Mouse (Mus musculus): Measurements from ENCODE around the gene Arid1b.

The Arid1b gene

DNA sequence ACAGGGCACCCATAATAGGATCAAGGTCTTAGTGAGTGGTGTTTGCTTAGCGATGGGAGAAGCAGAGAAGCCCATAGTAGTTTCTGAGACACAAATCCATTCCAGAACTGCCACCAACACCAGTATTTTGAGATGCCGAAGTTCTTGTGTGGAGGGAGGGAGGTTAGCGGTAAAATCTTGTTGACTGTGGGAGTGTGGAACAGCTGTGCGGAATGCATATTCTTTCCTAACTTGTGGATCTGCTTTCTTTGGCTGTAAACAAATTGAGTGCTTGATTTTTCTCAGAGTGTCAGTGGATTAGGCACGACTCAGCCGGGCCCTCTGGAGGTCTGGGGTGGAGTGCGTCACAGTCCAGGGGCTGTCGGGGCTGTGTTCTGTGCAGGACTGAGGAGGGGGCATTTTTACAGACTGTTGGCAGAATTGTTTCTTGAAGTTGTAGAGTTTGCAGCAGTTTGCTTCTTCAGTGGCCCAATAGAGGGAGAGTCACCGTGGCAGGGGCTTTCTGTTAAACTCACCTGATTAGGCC, 27.9 kb downstream of the Arid1b start:
- DNase-seq, result no peak

DNA sequence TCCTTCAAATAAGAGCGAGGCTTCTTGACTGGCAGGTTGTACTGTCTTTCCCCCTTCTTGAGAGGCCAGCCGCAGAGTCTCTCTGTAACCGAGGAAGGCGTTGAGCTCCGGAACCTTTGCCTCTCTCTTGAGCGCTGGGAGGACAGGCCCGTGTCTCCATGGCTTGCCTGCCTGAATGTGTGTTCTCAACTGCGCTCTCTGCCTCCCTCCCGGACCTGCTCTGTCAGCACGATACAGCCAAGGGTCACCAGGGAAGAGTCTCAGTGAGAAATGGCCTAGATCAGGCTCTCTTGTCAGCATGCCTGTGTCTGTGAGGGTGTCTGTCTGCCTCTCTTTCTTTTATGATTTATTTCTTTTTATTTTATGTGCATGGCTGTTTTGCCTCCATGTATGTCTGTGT, 29.6 kb downstream of the Arid1b start:
- no peak for DNase-seq

DNA sequence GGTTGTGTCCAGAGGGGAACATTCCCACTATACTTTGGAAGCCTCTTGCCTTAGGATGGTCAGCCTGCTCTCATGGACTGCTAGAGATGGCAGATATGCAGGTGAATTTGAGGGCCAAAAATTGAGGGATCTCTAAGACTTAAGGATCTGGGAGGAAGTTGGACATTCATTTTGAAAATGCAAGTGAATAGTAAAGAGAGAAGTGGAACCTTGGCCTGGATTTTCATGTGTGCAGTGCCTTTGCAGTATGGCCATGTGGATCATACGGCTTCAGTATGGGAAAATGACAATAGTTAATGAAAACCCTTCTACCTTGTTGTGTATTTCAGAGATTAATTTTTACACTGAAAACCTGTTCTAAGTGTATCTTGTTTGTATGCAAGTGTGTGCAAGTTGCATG, 31.3 kb downstream of the Arid1b start:
- no peak for DNase-seq

DNA sequence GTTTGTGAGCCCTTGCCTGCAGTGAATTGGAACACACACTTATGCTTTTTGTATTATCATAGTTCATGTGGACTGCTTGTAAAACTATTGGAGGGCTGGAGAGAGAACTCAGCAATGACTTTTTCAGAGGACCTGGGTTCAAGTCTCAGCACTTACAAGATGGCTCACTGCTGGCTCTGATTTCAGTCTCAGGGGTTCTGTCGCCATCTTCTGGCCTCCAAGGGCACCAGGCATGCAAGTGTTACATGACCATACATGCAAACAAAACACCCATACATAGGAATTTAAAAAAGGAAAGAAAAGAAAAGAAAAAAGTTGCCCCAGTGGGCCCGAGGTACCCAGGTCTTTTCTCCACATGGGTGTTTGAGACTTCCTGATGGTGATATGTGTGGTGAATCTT, 32.4 kb downstream of the Arid1b start:
- no peak for DNase-seq

DNA sequence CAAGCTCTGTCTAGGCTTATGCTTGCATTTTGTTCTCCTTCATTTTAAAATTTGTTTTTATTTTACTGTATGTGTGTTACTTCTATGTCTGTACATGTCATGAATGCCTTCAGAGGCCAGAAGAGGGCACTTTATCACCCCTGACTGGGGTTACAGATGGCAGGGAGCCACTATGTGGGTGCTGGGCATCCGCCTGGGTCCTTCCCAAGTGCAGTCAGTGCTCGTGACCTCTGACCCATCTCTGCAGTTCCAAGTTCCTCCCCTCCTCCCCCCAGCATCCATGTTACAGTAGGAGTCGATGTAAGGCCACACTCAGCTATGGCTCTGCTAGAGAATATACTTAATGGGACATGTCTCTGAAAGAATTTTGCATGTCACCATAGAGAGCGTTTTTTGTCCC, 35.0 kb downstream of the Arid1b start:
- no peak for DNase-seq

DNA sequence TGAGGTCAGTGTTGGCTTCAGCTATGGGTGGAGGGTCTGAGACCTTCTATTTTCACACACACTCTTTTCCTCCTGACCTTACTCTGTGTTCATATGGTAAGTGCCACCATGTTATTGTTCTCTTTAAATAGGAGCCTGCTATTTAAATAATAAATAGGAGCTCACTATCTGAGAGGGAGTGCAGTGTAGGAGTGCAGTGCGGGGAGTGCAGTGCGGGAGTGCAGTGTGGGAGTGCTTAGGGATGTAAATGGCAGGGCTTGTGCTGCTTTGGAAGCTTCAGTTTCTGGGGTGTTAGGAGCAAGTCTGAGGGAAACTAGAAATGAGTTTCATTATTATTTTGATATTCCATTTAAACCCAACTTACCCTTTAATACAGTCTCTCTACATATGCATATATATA, 36.2 kb downstream of the Arid1b start:
- DNase-seq, result no peak

DNA sequence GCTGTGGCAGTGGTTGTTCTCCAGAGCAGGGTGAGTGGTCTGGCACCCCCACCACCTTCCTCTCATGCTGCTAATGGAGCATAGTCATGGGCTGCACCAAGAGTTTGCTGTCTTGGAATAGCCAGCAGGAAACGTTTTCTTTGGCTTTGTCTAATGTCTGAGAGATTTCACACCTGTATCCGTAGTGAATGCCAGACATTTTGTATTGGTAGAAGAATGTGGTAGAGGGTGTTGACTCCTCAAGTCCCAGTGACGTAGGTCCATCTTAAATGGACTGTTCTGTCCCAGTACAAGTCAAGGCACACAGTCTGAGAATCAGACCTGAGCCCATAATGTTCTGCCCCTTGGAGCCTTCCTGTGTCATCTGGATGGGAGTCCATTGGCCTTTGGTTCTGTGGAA, 39.2 kb downstream of the Arid1b start:
- no peak for DNase-seq

DNA sequence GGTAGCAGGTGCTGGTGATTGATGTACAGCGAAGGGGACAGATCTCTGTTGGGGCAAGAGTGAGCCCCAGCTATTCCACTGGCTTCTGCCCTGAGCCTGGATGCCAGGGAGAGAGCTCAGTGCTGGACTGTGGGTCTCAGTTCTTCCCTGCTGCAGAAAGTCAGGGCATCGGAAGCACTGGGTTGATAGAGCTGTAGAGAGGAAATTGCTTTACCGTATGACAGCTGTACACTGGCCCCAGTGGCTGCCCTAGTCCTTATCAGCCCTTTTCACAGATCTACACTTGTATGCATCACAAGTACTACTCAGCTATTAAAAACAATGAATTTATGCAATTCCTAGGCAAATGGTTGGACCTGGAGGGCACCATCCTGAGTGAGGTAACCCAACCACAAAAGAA, 40.1 kb downstream of the Arid1b start:
- no peak for DNase-seq

DNA sequence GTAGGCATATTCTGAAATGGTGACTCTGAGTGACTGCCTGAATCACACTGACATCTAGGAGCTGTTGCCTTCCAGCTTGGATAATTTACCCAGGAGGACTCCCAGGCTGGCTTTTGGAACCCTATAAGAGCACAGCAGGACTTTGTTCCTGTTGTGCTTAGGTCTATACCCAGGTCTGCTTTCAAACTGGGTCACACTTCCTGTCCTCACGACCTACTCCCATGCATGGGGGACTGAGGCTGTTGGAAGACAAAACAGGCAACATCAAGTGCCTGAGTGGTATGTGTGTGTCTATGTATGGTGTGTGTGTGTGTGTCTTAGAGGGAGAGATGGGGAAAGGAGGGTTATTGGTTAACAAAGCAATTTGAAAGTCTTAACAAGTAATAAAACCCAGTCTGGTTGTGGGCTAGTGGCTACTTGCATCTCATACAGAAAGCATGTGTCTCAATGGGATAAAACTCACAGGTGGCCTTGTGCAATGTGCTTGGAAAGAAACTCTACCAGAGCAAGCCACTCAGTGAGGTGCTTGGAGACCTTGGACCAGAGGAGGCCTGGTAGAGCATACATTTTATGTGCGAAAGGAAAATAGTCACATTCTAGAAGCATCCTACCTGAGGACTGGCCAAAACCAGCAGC, 42.2 kb downstream of the Arid1b start:
- DNase-seq, result no peak

DNA sequence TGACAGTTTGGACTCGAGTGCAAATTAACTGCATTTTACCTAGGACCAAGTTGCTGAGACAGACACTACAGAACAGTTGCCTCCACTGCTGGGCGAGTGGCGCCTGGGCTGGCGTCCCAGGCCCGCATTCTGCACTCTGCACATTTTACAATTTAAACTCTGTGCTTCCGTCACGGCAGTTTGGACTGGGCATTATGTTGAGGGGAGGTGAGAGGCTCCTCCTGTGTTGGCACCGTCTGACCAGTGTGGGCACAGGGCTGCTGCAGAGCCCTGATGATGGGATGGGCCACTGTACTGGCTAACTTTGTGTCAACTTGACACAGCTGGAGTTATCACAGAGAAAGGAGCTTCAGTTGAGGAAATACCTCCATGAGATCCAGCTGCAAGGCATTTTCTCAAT, 43.1 kb downstream of the Arid1b start:
- no peak for DNase-seq

DNA sequence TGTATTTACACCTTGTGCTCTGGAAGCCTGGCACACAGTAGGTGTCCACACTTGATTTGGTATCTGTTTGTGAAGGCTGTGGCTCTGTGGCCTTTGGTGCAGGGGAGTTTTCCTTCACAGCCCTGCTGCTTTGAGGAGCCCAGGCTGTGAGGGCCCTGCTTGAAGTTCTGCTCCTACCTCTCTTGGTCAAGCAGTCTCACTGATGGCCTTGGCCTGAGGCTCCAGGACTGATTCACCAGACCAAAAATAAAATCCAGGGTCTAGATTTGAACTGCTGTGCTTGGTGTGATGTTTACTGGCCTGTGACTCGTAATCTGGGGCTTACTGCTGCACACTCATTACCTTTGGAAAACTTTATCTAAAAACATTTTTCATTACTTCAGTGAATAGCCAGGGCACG, 45.7 kb downstream of the Arid1b start:
- no peak for DNase-seq

DNA sequence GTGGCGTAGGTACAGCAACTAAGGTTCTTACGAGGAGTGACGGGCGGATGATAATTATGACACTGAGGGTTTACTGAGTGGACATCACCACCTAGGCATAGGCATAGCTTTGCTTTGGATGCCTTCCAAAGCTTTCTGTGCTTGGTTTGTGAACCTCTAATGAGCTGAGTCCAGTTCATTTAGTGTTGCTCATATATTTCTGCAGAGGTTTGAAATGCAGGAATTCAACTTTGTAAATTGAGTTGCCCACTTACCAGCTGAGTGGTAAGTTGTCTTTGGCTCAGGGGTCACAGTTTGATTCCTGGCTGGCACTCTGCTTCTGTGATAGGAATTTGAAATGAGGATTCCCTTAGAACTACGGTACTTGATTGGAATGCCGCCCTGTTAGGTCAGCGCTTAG, 49.7 kb downstream of the Arid1b start:
- DNase-seq, result no peak

DNA sequence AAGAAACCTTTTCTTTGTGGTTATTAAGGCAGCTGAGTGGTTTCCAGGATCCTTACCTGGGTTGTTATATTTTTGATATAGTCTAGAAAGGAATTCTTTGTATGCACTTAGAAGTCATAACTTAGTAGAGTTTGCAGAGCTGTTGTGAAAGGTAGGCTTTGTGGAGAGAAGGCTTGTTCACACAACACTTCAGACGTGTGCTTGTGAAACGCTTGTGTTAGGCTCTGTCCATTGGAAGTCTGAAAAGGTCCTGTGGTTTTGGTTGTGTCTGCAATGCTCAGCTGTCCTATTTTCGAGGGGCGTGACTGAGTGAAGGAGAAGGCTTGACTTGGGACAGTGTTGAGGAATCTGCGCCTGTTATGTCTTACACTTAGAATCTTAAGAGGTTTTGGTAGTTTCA, 51.5 kb downstream of the Arid1b start:
- no peak for DNase-seq

DNA sequence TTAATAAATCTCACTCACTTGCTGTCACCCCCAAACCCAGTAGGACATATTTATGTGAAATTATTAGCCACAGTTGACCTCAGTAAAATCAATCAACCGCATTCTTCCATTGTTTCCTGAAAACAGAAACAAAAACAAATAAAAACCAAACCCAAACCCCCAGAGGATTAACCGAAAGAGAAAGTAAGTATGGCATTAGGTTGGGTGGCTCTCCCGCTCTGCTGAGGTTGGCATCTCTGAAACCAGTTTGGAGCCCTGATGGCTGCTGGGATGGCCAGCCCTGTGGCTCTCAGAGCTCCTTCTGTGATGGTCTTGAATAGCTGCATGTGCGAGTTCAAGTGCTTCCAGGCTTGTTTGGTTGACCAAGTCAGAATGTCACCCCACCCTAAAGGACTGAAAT, 53.2 kb downstream of the Arid1b start:
- DNase-seq, result no peak

DNA sequence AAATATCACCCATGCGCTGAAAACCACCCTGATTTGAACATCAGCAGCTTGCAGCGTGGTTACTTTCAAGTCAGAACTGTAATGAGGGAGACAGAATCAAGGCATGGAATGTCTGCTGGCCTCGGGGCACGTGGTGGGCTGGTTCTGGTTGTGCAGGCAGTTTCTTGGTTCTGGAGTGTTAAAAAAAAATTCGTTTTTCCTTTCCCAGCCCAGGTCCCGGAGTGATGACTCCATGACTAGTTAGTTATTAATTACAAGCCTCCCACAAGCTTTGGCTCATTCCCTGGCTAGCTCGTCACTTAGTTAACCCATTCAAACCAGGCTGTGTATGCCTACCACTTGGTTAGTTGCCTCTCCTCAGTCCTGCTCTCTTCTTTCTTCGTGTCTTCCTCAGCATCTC, 56.1 kb downstream of the Arid1b start:
- DNase-seq, result no peak

DNA sequence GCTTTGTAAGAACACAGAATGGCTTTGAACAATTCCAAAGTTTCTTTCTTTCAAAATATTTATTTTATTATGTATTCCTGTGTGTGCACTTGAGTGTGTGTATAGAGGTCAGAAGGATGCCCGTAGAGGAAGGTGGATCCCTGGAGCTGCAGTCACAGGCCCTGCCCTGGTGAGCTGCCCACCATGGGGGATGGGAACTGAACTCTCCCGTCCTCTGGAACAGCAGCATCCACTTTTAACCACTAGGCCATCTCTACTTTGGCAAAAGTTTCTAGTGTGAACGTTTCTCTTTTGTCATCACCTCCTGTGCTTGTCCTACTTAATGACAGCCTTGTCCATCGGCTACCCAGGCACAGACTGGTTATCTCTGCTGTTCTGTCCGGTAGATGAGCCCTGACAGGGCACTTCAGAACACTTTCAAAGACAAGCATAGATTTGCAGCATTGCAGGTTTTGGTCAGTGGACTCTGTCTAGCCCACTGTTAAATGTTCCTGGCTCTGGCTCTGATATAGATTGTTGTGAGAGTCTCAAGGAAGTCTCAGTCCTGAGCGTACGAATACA, 56.9 kb downstream of the Arid1b start:
- no peak for DNase-seq

DNA sequence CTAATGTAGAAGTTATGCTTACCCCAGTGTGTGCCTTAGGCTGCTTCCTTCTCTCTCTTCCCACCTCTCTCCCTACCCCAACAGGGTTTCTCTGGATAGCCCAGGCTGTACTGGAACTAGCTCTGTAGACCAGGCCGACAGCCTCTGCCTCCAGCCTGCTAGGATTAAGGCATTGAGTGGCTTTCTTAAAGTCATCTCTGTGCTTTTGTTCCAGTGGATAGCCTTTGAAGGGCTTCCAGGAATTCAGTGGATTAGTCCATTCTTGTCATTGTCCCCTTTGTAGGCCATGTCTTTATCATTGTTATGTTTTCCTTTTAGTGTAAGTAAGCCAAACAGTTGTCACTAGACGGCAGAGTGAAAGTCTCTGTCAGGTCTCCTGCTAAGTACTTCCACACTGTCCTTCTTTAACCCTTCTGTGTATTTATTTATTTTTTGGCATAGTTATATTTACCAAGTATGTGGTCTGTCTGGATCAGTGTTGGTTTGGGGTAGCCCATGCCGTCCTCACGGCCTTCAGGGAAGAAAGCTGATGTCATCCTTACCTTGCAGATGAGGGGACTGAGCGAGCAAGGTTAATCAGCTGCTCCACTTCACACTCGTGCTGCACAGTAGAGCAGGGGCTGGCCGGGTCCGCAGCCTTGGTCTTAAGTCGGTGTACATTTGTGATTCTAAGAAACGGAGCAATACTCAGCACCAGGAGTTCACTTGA, 58.1 kb downstream of the Arid1b start:
- DNase-seq, result no peak

DNA sequence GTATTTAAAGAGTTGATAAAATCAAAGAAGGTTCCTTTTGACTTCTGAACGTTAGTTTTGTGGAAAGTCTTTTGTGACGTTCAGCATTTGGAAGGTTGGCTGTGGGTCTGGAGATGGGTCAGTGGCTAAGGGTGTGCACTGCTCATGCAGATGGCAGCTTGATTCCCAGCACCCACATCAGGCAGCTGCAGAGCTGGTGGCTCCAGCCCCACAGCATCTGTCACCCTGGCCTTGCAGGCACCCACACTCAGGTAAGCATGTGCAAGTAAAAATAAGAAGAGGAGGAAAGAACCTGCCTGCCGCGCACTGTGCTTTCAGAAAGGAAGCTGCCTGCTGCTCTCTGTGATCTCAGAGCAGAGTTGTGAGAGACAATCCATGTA, 58.7 kb downstream of the Arid1b start:
- no peak for DNase-seq

DNA sequence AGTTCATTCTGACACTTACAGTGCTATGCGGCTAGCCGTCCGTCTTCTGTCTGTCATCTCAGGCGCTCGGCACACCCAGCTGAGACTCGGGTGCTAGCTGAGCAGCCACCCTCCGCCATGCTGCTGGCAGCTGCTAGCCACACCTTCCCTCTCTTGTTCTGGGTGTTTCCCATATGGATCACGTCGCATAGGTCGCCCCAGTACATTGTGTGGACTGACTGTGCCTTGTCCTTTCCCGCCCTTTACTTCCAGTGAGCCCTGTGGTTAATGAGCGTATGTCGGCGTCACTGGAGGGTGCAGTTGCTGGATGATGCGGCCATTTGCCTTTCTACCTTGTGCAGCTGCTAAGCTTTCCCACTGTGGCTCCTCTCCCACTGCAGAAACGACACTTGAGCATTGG, 59.1 kb downstream of the Arid1b start:
- no peak for DNase-seq

DNA sequence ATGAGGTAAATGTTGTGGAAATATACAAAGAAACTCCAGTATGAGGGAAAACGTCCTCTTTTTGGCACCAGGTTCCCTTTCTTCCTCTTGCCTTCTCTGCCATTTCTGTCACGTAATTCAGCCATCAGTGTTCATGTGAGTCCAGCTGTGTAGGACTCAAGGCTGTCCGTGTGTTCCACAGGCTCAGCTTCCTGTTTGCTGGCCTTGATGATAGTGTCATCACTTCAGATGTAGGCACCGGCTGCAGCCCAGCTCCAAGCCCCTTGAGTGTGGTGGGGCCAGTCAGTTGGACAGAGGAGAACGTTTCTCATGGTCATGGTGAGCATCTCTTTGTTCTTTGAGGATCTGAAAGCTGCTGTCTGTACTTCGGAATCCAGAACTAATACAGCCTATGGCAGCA, 61.3 kb downstream of the Arid1b start:
- no peak for DNase-seq

DNA sequence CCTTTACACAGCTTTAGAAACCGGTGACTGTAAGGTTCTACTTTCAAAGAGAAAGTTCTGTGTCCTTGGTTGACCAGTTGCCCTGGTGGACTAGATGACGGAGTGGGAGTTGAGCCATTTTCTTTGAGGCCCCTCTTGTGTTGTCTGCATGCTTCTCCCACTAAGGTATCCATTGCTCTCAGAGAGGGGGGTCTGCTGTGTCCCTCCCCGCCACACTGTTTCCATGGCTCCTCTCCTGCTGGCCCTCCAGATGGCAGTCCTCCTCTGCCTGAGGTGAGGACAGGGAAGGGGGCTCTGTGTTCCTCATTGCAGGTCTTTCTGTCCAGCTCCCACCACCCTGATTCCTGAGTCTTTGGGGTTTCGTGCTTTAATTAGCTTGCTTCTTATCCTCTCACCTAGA, 62.5 kb downstream of the Arid1b start:
- DNase-seq, result no peak

DNA sequence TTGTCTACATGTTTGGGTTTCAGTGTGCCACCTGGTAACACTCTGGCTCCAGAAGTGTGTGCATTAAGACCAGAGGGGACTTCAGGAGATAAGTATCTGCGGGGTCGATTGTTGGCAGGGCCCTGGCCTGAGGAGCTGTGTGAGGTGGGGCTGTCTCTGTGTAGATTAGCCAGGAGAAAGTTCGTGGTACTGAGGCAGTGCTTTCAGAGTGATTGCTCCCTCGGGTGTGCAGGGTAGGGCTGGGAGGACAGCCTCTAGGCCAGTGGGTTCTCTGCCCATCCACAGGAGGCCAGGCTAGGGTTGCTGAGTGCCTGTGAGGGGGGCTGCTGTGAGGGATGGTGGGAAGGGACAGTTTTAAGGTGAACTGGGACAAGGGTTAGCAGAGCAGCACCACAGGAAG, 63.2 kb downstream of the Arid1b start:
- DNase-seq, result no peak

DNA sequence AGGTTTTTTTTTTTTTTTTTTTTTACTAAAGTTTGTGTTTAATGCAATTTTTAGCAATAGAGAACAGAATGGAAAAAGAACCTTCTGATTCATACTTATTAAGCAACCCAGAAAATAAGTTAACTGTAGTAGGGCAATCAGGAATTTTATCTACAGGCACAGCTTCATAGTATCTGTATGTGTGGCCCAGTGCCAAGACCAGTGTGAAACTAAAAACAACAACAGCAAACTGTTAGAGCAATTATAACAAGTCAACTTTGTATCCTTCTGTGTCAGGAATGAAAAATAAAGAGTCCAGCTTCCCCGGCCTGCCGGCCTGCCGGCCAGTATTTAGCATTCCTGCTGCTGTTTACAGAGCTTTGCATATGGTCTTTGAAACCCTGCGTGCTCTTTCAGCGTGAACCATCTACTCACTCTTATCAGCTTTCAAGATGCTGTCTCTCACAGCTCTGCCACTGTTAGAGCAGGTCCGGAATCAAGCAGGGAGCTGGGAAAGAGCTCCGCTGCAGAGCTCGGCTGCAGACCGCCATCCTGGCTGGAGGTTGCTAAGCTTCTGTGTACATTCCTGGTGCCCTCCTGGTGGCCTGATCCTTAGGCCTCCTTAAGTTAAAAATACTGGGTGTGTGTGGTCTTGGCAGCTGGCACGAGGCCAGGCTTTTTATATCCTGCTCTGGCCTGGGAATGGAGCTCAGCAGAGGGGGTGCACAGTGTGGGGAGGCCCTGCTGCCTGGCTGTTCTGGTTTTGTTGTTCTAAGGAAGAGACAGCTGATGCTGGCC, 64.0 kb downstream of the Arid1b start:
- peak; percentile 66 to 68 for DNase-seq

DNA sequence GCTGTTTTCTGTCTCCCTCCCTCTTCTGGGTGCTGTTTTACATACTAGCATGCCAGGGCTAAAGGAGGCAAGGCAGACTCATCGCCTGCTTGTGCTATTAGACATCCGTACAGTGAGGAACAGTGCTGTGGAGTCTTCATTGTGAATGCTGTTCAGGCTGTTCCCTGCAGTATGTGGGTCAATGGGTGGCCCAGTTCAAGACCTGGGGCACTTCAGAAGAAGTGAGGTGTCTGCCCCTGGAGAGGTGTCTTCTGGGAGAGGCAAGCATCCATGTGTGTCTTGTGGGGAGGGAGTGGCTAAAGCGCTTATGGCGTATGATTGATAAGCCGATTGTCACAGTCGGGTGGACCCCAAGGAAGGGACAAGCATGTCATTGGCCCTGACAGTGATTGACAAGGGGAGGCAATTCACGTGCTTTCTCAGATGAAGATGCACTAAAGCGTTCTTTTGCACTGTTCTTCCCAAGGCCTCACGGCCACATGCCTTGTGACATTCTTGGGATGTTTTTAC, 65.0 kb downstream of the Arid1b start:
- DNase-seq, result no peak

Data from cerebellum, postnatal 25 days (tissue).